Mouse (Mus musculus): Measurements from ENCODE around the gene Phf21a. TPM values are rescaled to one million over a fixed set of nuclear protein-coding genes. Genes with fewer than 3 reads are reported as not detected.

Phf21a gene
- polyA plus RNA-seq, 1 experiment from 2014 or later, result 36.3 TPM

DNA sequence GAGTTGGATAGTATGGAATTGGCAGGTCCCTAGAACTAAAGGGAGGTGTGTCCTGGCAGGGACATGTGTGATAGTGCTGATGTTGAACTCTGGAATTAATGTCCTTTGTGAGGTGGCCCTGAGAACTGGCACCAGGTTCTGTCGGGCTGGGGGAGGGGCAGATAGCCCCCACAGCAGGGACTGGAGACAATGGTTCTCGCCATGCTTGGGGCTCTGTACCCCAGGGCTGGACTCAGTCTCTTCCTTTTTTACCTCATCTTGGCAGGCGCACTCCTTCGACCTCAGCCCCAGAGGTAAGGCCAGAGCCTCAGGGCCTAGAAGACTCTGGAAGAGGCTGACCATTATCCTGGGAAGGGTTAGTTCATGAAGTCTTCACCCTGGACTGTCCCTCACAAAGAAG lies 289.8 kb downstream of the Phf21a start:
- 83% methylated on average over 4 of the region's 4 CpGs for WGBS
- H3K9me3 ChIP-seq (ENCODE audit: control insufficient read depth, low read length), result no peaks in the 10 kb centered on the region
- no peaks in the 10 kb centered on the region for H3K27me3 ChIP-seq (ENCODE audit: control insufficient read depth, insufficient read depth, low read length)
- no peak overlapping the region for H3K4me2 ChIP-seq (replicated peaks; ENCODE audit: low read depth, low read length)
- H3K27ac ChIP-seq (ENCODE audit: low read depth, low read length), result no peak overlapping the region
- no peak overlapping the region for H3K9ac ChIP-seq (ENCODE audit: low read depth, low read length)
- H3K4me3 ChIP-seq (ENCODE audit: low read length), result no peak overlapping the region
- peaks cover 85% of the 10 kb centered on the region for H3K36me3 ChIP-seq (ENCODE audit: control insufficient read depth, insufficient read depth, low read length)
- ATAC-seq (ENCODE audit: low FRiP score, low TSS enrichment), result no peak
- no peaks in the 10 kb centered on the region for H3K4me1 ChIP-seq (ENCODE audit: control insufficient read depth, insufficient read depth, low read length)

DNA sequence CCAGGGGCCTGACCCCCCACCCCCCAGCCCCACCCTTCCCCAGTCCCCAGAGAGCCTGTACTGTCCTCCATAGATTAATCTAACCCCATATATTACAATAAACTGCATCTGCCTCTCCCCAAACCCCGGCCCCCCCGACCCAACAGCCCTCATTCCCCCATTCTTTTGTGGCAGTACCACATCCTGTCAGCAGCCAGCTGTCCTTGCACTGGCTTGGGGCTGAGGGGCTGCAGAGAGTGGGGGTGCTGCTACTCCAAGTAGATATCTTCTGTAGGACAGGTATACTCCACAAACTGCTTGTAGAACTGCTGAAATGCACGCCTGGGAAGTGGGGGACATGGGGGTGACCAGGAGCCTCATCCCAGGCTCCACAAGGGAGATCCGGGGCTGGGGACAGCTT lies 291.2 kb downstream of the Phf21a start:
- Histone ChIP-seq H3K27ac (ENCODE audit: low read depth, low read length) (no peak overlapping the region), H3K9me3 (ENCODE audit: control insufficient read depth, low read length) (no peaks in the 10 kb centered on the region), H3K4me3 (ENCODE audit: low read length) (no peak overlapping the region), H3K4me2 (replicated peaks; ENCODE audit: low read depth, low read length) (no peak overlapping the region), H3K27me3 (ENCODE audit: control insufficient read depth, insufficient read depth, low read length) (no peaks in the 10 kb centered on the region), H3K4me1 (ENCODE audit: control insufficient read depth, insufficient read depth, low read length) (peaks cover 8% of the 10 kb centered on the region), H3K36me3 (ENCODE audit: control insufficient read depth, insufficient read depth, low read length) (peaks cover 71% of the 10 kb centered on the region), H3K9ac (ENCODE audit: low read depth, low read length) (no peak overlapping the region)
- 83% methylated on average over 4 of the region's 4 CpGs for WGBS
- no peak for ATAC-seq (ENCODE audit: low FRiP score, low TSS enrichment)

- Histone ChIP-seq H3K9ac (ENCODE audit: low read depth, low read length) (no peak overlapping the region), H3K4me2 (replicated peaks; ENCODE audit: low read depth, low read length) (no peak overlapping the region), H3K36me3 (ENCODE audit: control insufficient read depth, insufficient read depth, low read length) (peaks cover 62% of the 10 kb centered on the region), H3K27me3 (ENCODE audit: control insufficient read depth, insufficient read depth, low read length) (no peaks in the 10 kb centered on the region), H3K9me3 (ENCODE audit: control insufficient read depth, low read length) (no peaks in the 10 kb centered on the region), H3K4me1 (ENCODE audit: control insufficient read depth, insufficient read depth, low read length) (peaks cover 16% of the 10 kb centered on the region), H3K27ac (ENCODE audit: low read depth, low read length) (no peak overlapping the region), H3K4me3 (ENCODE audit: low read length) (no peak overlapping the region)
- no peak for ATAC-seq (ENCODE audit: low FRiP score, low TSS enrichment)
- 87% methylated on average over 22 of the region's 22 CpGs for WGBS
Measured at GRCm38 (mm10) chr2:92385113-92386051, 292.5 kb downstream of the Phf21a start.

- ATAC-seq (ENCODE audit: low FRiP score, low TSS enrichment), result no peak
- H3K36me3 ChIP-seq (ENCODE audit: control insufficient read depth, insufficient read depth, low read length), result peaks cover 53% of the 10 kb centered on the region
- 90% methylated on average over 30 of the region's 30 CpGs for WGBS
Measured at GRCm38 (mm10) chr2:92386821-92387570, 294.1 kb downstream of the Phf21a start.

GRCm38 (mm10) chr2:92387646-92388045 lies 294.7 kb downstream of the Phf21a start:
- H3K27me3 ChIP-seq (ENCODE audit: control insufficient read depth, insufficient read depth, low read length), result no peaks in the 10 kb centered on the region
- ATAC-seq (ENCODE audit: low FRiP score, low TSS enrichment), result no peak
- H3K4me1 ChIP-seq (ENCODE audit: control insufficient read depth, insufficient read depth, low read length), result peaks cover 35% of the 10 kb centered on the region
- H3K4me2 ChIP-seq (replicated peaks; ENCODE audit: low read depth, low read length), result peak overlapping the region; percentile 50; the same call in 1 of the 2 replicates
- H3K9me3 ChIP-seq (ENCODE audit: control insufficient read depth, low read length), result no peaks in the 10 kb centered on the region
- no peak overlapping the region for H3K27ac ChIP-seq (ENCODE audit: low read depth, low read length)
- WGBS, result 88% methylated on average over 4 of the region's 4 CpGs
- H3K36me3 ChIP-seq (ENCODE audit: control insufficient read depth, insufficient read depth, low read length), result peaks cover 46% of the 10 kb centered on the region
- H3K4me3 ChIP-seq (ENCODE audit: low read length), result no peak overlapping the region
- no peak overlapping the region; the same call in 1 of the 2 replicates for H3K9ac ChIP-seq (ENCODE audit: low read depth, low read length)

More at GRCm38 (mm10) chr2:92386821-92387570, 294.1 kb downstream of the Phf21a start:
- no peak overlapping the region for H3K4me3 ChIP-seq (ENCODE audit: low read length)
- H3K27ac ChIP-seq (ENCODE audit: low read depth, low read length), result no peak overlapping the region
- H3K4me1 ChIP-seq (ENCODE audit: control insufficient read depth, insufficient read depth, low read length), result peaks cover 29% of the 10 kb centered on the region
- H3K27me3 ChIP-seq (ENCODE audit: control insufficient read depth, insufficient read depth, low read length), result no peaks in the 10 kb centered on the region
- no peak overlapping the region for H3K4me2 ChIP-seq (replicated peaks; ENCODE audit: low read depth, low read length)
- no peaks in the 10 kb centered on the region for H3K9me3 ChIP-seq (ENCODE audit: control insufficient read depth, low read length)
- no peak overlapping the region for H3K9ac ChIP-seq (ENCODE audit: low read depth, low read length)

DNA sequence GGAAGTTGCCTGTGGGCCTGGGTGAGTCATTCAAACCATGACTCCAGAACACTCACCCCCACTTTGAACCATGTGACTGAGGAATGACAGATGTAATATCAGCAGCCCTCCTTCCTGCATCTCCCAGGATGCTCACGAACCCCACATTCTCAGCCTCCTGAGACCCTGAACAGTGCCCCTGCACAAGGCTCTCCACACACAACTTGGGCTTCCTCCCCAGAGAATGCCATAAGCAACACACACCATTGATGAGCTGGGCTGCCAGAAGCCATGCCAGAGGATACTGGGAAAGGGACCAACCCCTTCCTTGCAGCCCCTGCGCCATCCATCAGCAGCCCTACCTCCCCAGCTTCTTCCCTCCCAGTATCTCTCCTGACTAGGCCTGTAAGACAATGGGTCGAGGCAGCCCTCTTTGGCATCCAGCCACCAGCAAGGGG lies 295.2 kb downstream of the Phf21a start:
- peak overlapping the region; percentile 50 for H3K4me2 ChIP-seq (replicated peaks; ENCODE audit: low read depth, low read length)
- H3K4me3 ChIP-seq (ENCODE audit: low read length), result peak overlapping the region; percentile 46
- 58% methylated on average over 3 of the region's 3 CpGs for WGBS
- no peak for ATAC-seq (ENCODE audit: low FRiP score, low TSS enrichment)
- no peaks in the 10 kb centered on the region for H3K27me3 ChIP-seq (ENCODE audit: control insufficient read depth, insufficient read depth, low read length)
- peaks cover 39% of the 10 kb centered on the region for H3K4me1 ChIP-seq (ENCODE audit: control insufficient read depth, insufficient read depth, low read length)
- no peaks in the 10 kb centered on the region for H3K9me3 ChIP-seq (ENCODE audit: control insufficient read depth, low read length)
- H3K36me3 ChIP-seq (ENCODE audit: control insufficient read depth, insufficient read depth, low read length), result peaks cover 42% of the 10 kb centered on the region
- H3K9ac ChIP-seq (ENCODE audit: low read depth, low read length), result peak overlapping the region; percentile 44; the same call in 1 of the 2 replicates
- no peak overlapping the region for H3K27ac ChIP-seq (ENCODE audit: low read depth, low read length)

DNA sequence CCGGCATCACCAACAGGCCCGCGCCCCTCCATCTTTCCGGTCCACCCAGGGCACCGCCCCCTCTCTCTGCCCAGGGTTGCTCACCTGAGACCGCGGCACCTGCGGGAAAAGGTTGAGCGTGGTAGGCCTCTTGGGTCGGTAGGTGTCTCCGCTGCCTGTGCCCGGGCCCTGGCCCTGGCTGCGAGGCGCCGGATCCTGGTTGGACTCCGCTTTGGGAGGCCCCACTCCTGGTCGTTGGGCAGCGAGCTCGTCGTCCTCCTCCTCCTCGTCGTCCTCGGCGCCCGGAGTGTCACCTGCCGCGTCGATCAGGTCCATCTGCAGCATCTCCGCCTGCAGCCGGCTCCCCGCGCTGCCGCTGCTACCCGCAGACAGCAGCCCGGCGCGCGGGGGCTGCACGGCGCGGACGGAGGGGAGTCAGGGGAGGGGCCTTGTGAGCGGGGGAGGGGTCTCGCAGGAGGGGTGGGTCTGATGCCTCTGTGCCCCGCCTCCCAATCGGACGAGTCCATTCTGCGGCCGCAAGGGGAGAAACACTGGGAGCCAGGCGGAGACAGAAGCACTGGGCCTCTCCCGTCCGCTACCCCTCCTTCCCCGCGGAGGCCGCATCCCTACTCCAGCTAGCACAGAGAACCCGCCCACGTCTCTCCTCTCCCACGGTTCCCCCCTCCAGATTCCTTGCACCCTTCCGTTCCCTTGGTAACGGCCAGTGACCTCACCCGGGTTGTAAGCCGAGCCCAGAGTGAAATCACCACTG lies 296.1 kb downstream of the Phf21a start:
- WGBS, result under 1% methylated on average over 56 of the region's 62 CpGs
- ATAC-seq (ENCODE audit: low FRiP score, low TSS enrichment), result peak; percentile 94
- Histone ChIP-seq H3K9me3 (ENCODE audit: control insufficient read depth, low read length) (no peaks in the 10 kb centered on the region), H3K9ac (ENCODE audit: low read depth, low read length) (peak overlapping the region; percentile 44), H3K4me2 (replicated peaks; ENCODE audit: low read depth, low read length) (peak overlapping the region; percentile 50), H3K27me3 (ENCODE audit: control insufficient read depth, insufficient read depth, low read length) (no peaks in the 10 kb centered on the region), H3K27ac (ENCODE audit: low read depth, low read length) (peak overlapping the region; percentile 70; the same call in 1 of the 2 replicates), H3K4me1 (ENCODE audit: control insufficient read depth, insufficient read depth, low read length) (peaks cover 41% of the 10 kb centered on the region), H3K4me3 (ENCODE audit: low read length) (peak overlapping the region; percentile 46), H3K36me3 (ENCODE audit: control insufficient read depth, insufficient read depth, low read length) (peaks cover 34% of the 10 kb centered on the region)

DNA sequence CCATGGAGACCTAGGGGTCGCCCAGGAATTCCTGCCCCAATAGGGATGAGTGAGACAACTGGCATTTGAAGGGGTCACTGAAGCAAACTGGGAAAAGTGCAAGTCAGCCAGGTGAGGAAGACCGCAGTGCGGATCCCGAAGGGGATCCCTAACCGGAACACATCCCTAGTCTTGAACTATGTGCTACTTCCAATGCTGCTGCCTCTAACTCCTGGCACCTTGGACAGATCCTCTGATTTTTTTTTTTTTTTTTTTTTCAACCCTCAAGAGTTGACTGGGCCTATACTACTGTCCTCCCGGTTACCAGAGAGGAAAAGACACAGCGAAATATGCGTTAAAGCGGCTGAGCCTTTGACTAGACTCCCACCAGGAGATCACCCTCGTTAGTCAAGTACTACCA lies 296.7 kb downstream of the Phf21a start:
- Histone ChIP-seq H3K27ac (ENCODE audit: low read depth, low read length) (0 out of 2 replicates have a peak overlapping the region, but pooled peaks have one; percentile 17), H3K4me1 (ENCODE audit: control insufficient read depth, insufficient read depth, low read length) (peaks cover 41% of the 10 kb centered on the region), H3K27me3 (ENCODE audit: control insufficient read depth, insufficient read depth, low read length) (no peaks in the 10 kb centered on the region), H3K9ac (ENCODE audit: low read depth, low read length) (0 out of 2 replicates have a peak overlapping the region, but pooled peaks have one; percentile 44), H3K36me3 (ENCODE audit: control insufficient read depth, insufficient read depth, low read length) (peaks cover 28% of the 10 kb centered on the region), H3K4me2 (replicated peaks; ENCODE audit: low read depth, low read length) (peak overlapping the region; percentile 50), H3K9me3 (ENCODE audit: control insufficient read depth, low read length) (no peaks in the 10 kb centered on the region), H3K4me3 (ENCODE audit: low read length) (peak overlapping the region; percentile 46)
- no peak; the same call in 1 of the 2 replicates for ATAC-seq (ENCODE audit: low FRiP score, low TSS enrichment)
- WGBS, result 4% methylated on average over 10 of the region's 10 CpGs

Measured in kidney, embryonic 14.5 days (tissue).